Mouse (Mus musculus): Measurements from ENCODE around the gene Nfia.

Gene Nfia

GRCm38 (mm10) chr4:98134027-98134426, 361.5 kb downstream of the Nfia start:
- DNase-seq (ENCODE audit: low spot score in 2 of 2): no peak

- no peak for DNase-seq (ENCODE audit: low spot score in 2 of 2)
Observed at GRCm38 (mm10) chr4:98136072-98136471, 363.5 kb downstream of the Nfia start.

GRCm38 (mm10) chr4:98142879-98143436, 370.4 kb downstream of the Nfia start:
- DNase-seq (ENCODE audit: low spot score in 2 of 2): no peak

- DNase-seq (ENCODE audit: low spot score in 2 of 2): no peak
Observed at GRCm38 (mm10) chr4:98150576-98150975, 378.0 kb downstream of the Nfia start.

- DNase-seq (ENCODE audit: low spot score in 2 of 2): no peak
Observed at GRCm38 (mm10) chr4:98157921-98158320, 385.4 kb downstream of the Nfia start.

GRCm38 (mm10) chr4:98166379-98166778, 393.8 kb downstream of the Nfia start:
- no peak for DNase-seq (ENCODE audit: low spot score in 2 of 2)

Data from frontal cortex, postnatal 10 days (tissue).